Mouse (Mus musculus) c-Kit-positive CD71-positive TER-119-positive erythroid progenitor cells, embryonic 14.5 days (primary cell): ENCODE results near the gene Fbxw8.
A peak's percentile ranks its signal among the peaks of the same experiment; 100 is the strongest.

Experiments used
- DNase-seq: peaks from one replicate; pipeline ENCODE4 v3.0.0-alpha.2; 2013; ENCODE audit warnings: low spot score

Gene Fbxw8

GRCm38 (mm10) chr5:118154839-118155564 is at the start of gene Fbxw8:
TSS of gene Fbxw8 (minus strand) at chr5:118155464.
- peak; percentile 79 for DNase-seq

DNA sequence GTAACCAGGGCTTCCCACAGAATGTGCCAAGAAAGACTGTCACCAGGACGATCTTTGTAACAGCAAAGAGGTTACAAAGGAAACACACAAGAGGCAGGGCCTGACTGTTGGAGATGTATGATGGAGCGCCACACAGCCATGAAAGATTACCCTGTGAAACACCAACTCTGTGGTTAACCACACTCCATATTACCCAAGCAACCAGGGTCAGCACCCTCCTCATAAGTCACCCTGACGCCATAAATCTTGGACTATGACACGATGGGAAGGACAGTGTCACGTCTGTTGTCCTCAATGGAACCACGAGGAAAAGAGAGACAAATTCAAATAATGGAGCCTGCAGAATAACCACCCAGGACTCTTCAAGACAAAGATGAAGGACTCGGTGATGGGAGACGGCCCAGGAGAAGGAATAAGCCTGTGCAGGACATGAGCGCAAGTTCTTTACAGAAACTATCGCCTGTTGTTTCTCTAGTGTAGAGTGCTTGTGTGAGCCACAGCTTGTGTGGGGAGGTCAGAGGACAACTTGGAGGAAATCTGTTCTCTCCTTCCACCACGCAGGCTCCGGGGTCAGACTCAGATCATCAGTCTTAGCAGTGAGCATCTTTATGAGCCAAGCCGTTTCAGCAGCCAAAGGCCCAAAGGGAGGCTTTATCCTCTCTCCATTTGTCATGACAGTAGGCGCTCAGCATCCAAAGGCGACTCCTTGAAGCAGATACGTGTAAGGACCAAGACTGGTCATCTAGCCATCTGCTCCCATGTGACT is 49.6 kb upstream of the Fbxw8 start:
- DNase-seq: no peak

- no peak for DNase-seq
Measured at GRCm38 (mm10) chr5:118199670-118200069, 44.4 kb upstream of the Fbxw8 start.

DNA sequence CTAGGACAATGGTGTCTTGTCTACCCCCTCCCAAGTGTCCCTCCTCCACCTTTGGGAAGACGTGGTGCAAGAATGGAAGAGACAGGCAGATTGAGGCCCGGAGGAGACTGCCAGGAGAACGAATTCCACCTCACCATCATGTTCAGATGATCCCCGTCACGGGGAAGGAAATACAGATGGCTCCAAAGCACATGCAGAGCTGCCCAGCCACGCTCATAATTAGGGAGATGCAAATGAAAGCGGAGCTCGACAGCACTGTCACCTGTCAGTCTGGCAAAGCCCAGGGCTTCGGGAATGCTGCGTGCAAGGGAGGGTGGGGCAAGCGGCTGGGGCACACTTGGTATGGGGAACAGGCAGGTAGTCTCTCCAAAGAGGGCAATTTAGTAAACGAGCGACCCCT is 42.2 kb upstream of the Fbxw8 start:
- no peak for DNase-seq

- no peak for DNase-seq
Measured at GRCm38 (mm10) chr5:118192221-118192620, 37.0 kb upstream of the Fbxw8 start.

- DNase-seq: no peak
Measured at GRCm38 (mm10) chr5:118190491-118190890, 35.2 kb upstream of the Fbxw8 start.

DNA sequence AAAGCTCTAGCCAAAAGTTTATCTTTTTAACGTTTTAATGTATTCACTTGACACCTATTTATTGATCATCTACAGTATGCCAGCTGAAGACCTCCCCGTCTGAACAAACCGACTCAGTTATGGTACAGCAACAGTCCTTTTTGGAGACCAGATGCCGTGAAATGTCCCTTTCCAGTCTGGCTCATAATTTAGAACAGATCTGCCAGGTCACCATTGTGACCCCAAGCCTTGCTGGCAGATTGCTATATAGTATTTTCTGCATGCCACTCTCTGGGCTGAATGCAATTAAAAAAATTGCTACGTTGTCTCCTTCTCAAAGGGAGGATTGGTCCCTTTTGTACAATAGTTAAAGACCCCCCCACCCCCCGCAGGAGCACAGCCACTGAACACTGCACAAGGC is 33.1 kb upstream of the Fbxw8 start:
- DNase-seq: no peak

DNA sequence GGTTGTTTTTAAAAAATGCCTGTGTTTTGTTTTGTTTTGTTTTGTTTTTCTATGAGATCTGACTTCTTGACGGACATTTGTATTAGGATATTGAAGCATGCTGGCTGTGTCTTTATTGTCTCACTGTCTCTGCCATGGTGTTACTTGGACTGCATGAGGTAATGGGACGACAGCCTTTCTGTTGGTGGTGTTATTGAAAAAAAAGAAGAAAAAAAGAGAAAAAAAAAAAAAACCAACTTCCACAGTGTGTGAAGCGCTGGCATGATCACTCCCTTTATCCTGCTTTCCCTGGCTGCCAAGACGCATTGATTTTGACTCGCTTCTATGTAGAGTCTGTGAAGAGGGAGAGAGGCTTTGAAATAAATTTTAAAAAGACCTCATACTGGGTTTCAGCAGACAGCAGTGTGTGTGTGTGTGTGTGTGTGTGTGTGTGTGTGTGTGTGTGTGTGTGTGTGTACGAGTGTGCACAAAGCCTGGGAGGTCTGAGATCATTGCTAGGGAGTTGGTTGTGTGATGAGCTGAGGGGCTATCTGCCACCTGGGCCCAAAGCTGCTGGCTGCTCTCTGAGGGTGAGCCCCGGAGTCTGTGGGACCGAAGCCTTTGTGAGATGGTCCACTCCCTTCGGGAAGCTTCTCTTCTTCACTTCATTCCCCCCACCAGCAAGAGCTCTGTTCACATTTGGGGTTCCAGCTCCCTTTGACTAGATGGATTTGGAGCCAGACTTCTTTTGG is 31.8 kb upstream of the Fbxw8 start:
- no peak for DNase-seq

DNA sequence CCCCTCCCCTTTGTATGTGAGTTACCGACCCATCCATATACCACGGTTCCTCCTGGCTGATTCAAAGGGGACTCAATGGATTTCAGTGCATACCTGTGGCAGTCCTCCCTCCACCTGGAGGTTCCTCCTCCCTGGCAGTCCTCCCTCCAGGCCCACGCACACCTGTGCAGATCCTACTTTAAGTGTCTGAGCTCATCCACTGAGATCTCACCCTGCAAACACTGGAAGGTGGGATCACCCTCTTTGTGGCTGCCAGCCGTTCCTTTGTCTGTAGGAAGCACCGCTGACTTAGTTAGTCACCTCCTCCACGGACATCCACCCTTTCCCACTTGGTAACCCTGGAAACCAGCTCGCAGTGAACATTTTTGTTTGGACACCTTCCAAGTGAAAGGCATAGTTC is 22.4 kb upstream of the Fbxw8 start:
- DNase-seq: no peak

DNA sequence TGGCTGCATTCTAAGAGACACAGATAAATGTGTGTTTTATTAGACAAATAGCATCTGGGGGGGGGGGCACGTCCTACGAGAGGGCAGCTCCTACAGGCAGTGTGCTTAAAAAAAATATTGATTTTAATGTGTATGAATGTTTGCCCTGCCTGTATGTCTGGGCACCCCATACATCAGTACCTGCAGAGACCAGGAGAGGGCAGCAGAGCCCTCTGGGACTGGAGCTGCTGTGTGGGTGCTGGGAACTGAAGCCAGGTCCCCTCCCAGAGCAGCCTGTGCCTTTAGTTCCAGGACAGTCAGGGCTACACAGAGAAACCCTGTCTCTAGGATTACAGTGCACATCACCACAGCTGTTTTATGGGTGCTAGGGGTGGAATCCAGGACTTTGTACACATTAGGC is 19.9 kb upstream of the Fbxw8 start:
- DNase-seq: no peak

DNA sequence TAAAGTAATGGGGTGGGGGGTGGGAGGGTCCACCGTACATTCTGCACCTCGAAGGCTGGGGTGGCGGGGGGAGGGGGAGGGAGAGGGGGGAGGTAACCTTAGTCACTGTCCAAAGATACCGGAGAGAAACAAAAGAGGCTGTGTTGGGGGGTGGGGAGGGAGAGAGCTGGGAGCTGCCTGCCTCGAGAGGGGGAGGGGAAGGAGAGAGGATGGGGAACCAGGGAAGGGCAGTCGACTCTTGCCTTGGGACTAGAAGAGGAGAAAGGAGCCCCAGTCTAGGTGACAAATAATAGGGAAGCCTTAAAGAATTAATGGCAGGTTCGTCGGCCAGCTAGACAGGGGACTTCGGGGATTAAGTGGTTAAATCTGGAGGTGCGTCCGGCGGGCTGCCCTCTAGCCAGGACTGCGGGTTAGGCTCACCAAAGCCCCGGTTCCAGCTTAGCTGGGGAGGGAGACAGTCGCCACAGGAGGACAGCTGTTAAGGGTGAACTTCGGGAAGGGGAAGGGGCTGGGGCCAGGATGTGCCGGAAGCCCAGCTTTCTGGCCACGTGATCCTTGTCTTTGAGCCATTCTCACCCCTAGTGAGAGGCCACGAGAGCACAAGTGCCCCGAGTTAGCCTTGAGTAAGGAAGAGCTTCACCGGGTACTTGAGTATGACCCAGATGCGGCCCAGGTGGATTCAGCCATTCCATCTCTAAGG is 19.2 kb upstream of the Fbxw8 start:
- DNase-seq: no peak

GRCm38 (mm10) chr5:118172078-118172723 is 16.9 kb upstream of the Fbxw8 start:
- no peak for DNase-seq

- DNase-seq: no peak
Measured at GRCm38 (mm10) chr5:118171665-118172064, 16.4 kb upstream of the Fbxw8 start.

GRCm38 (mm10) chr5:118170888-118171529 is 15.7 kb upstream of the Fbxw8 start:
- DNase-seq: no peak

DNA sequence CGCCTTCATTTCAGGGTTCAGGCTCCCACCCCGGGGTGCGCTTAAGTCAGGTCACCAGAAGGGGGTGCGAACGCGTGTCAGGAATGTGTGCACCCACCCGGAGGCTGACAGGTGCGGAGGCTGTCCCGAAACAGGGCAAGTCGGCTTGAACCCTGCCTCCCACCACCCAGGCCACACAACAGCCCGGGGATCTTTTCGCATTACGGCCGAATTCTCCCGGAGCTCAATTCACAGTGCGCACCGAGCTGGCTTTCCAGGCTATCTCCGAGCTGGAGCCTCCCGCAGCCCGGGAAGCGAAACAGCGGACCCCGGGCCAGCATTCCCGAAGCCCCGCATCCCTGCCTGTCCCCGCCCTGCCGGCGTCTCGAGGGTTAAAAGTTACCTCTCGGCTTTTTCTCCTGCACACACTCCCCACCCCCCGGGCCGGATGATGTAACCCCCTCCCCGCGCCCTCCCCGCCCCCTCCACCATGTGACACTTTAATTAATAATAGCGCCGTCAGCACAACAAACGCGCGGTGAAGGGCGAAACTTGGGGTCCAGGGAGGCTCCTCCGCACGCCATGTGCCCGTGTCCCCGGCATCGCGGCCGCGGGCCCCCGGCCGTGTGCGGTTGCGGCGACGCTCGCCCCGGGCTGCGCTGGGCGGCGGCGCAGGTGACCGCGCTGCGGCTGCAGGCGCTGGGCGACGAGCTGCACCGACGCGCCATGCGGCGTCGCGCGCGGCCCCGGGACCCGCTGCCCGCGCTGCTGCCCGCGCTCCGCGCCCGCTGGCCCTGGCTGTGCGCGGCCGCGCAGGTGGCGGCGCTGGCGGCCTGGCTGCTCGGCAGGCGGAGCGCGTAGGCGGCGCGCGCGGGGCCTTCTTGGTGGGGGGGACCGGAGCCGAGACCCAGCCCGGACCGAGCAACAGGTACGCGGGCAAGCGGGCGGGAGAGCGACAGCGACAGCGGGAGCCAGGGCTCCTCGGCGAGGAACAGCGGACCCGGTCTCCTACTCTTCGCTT is 14.3 kb upstream of the Fbxw8 start:
- no peak for DNase-seq

DNA sequence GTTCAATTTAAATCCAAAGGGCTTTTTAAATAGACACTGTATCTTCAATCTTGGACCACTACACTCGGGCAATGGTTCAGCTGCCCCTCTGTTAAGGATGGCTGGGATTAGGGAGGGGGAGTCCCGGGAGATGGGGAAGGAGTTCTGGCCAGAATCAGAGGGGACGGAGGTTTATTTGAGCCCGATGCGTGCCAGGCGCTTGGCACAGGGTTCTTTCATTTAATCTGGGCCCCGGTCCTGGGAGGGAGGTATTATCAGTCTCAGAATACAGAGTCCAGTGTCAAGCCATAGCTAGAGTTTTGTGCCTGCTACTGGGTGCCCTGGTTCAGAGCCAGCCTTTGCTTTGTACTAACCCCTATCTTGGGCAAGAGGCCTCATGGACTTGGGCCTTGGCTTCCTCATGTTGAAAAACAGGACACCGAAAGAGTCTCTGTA is 12.3 kb upstream of the Fbxw8 start:
- DNase-seq: no peak

DNA sequence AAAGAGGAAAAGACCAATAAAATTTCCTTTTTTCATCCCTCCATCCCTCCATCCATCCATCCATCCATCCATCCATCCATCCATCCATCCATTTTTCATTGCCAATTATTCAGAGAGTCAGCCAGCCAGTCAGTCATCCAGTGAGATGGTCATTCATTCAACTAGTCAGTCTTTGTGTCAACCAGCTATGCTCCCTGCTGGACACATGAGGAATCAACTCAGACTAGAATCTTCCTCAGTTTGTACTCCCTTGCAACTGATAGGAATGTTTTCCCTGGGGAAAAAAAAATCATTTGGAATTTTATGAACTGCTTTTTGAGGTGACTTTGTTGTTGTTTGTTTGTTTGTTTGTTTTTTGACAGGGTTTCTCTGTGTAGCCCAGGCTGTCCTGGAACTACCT is 10.2 kb upstream of the Fbxw8 start:
- DNase-seq: no peak

DNA sequence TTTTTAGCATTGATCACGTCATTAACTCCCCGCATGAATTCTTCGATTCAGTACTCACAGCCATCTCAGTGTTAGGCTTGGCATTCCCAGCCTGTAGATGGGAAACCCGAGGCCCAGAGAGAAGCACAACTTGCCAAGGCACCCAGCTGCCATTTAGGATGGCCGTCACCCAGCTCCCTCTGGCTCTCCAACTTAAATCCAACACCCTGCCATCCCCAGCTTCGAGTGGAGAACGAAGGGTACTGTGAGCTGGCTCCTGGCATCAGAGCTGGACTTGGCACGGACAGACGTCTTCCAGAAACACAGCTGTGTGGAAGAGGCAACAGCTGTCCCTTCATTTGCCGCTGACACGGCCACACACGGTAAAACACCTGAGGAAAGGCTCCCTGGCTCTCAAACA is 9.3 kb upstream of the Fbxw8 start, which contains the start of gene Hrk:
Gene Hrk (plus strand): TSS at position 68 of the 400 bp plus-strand sequence.
- DNase-seq: no peak

- DNase-seq: no peak
Measured at GRCm38 (mm10) chr5:118160691-118161090, 5.4 kb upstream of the Fbxw8 start.

DNA sequence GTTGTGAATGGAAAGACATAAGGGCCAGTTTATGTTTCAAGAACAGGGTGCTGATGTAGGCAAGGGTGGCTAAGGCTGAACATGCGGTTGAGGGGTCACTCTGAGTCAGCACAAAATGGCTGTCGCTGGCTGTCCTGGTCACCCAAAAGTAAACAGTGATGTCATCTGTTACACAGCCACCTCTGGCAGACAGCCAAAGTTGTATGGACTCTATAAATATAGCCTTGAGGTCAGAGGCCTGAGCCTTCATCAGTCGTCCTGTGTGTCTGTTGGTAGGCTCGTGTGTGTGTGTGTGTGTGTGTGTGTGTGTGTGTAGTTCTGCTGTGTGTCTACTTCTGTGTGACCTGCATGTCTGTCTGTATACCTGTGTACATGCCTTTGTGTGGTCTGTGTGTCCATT is 1.7 kb upstream of the Fbxw8 start:
- DNase-seq: no peak
